Mouse (Mus musculus): ENCODE data around the gene Srrm2. TPM values are rescaled to one million over a fixed set of nuclear protein-coding genes. Genes with fewer than 3 reads are reported as not detected.

The Srrm2 gene
- polyA plus RNA-seq, 1 experiment from 2014 or later: 502 TPM

DNA sequence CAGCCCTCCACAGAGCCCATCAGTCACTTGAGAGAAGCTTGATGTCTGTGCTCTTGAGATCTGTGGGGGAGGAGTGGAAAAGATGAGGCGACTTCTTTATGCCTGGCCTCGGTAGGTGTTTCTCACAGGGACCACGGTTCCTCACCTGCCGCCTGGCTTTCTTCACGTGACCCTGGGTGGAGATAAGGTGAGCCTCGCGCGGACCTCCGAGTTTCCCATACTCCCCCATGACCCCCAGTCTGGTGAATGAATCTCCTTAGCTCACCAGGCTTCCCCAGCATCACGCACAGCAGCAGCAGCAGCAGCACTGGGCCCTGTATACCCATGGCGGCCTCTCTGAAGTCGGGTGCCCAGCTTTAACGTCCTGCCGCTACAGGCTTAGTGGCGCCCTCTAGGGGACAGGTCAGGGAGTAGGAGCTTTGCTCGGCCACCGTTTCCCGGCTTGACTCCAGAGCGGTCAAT, 53.5 kb downstream of the Srrm2 start, which contains the start of the genes Prss32 and Prss41:
TSS of gene Prss32 (plus strand) at position 44 of the 462 bp plus-strand sequence.
TSS of gene Prss41 (minus strand) at position 361 of the 462 bp plus-strand sequence.
- Histone ChIP-seq H3K4me3 (0 out of 2 replicates have a peak within 1 kb of the TSS, but pooled peaks have one; percentile 8), H3K27me3 (no peaks in the 10 kb centered on the region), H3K4me1 (replicated peaks) (no peaks in the 10 kb centered on the region), H3K9me3 (no peaks in the 10 kb centered on the region), H3K9ac (no peak within 1 kb of the TSS), H3K27ac (replicated peaks) (no peak within 1 kb of the TSS), H3K4me2 (peak within 1 kb of the TSS; percentile 38), H3K36me3 (no peaks in the 10 kb centered on the region)
- 12% methylated on average over 19 of the region's 19 CpGs for WGBS
- no peak for ATAC-seq (ENCODE audit: low FRiP score, low read depth)

GRCm38 (mm10) chr17:23850028-23850427, 59.7 kb downstream of the Srrm2 start:
- Histone ChIP-seq H3K9ac (no peak overlapping the region), H3K27me3 (no peaks in the 10 kb centered on the region), H3K4me1 (replicated peaks) (no peaks in the 10 kb centered on the region), H3K9me3 (no peaks in the 10 kb centered on the region), H3K36me3 (no peaks in the 10 kb centered on the region), H3K4me2 (no peak overlapping the region), H3K27ac (replicated peaks) (no peak overlapping the region), H3K4me3 (no peak overlapping the region)
- no peak for ATAC-seq (ENCODE audit: low FRiP score, low read depth)
- 64% methylated on average over 2 of the region's 2 CpGs for WGBS

- WGBS: 64% methylated on average over 18 of the region's 19 CpGs
- Histone ChIP-seq H3K9ac (no peak overlapping the region), H3K4me1 (replicated peaks) (no peaks in the 10 kb centered on the region), H3K27me3 (no peaks in the 10 kb centered on the region), H3K27ac (replicated peaks) (no peak overlapping the region), H3K4me2 (no peak overlapping the region), H3K4me3 (no peak overlapping the region), H3K36me3 (no peaks in the 10 kb centered on the region), H3K9me3 (no peaks in the 10 kb centered on the region)
- peak; percentile 49 for ATAC-seq (ENCODE audit: low FRiP score, low read depth)
These were observed 60.8 kb downstream of the Srrm2 start for GRCm38 (mm10) chr17:23850853-23851749.

DNA sequence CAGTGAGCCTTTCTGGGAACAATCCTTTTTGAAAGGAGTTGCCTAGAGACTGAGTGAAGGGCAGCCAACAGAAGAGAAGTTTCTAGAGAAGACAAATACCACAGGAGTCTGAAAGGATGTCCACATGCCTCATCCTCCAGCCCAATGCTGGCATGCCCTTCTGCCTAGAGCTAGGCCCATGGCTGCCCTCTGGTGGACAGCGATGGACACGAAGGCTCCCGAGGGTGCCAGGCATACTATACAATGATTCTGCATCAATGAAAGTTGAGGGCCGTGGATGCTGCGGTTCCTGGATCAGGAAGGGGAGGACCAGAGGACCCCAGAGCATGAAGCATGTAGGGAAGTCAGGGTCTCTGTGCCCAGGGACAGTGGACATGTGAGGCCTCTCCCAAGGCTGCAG, 63.0 kb downstream of the Srrm2 start:
- H3K4me1 ChIP-seq (replicated peaks): no peaks in the 10 kb centered on the region
- no peak for ATAC-seq (ENCODE audit: low FRiP score, low read depth)
- no peak overlapping the region for H3K27ac ChIP-seq (replicated peaks)
- H3K4me2 ChIP-seq: no peak overlapping the region
- no peak overlapping the region for H3K4me3 ChIP-seq
- H3K9me3 ChIP-seq: no peaks in the 10 kb centered on the region
- H3K9ac ChIP-seq: no peak overlapping the region
- no peaks in the 10 kb centered on the region for H3K27me3 ChIP-seq
- 32% methylated on average over 5 of the region's 5 CpGs for whole genome bisulfite sequencing
- H3K36me3 ChIP-seq: no peaks in the 10 kb centered on the region

GRCm38 (mm10) chr17:23854229-23854765, 64.0 kb downstream of the Srrm2 start:
- no peaks in the 10 kb centered on the region for H3K4me1 ChIP-seq (replicated peaks)
- no peaks in the 10 kb centered on the region for H3K9me3 ChIP-seq
- no peaks in the 10 kb centered on the region for H3K36me3 ChIP-seq
- no peak overlapping the region for H3K4me3 ChIP-seq
- WGBS: 89% methylated on average over 10 of the region's 10 CpGs
- H3K9ac ChIP-seq: no peak overlapping the region
- no peak overlapping the region for H3K27ac ChIP-seq (replicated peaks)
- H3K27me3 ChIP-seq: no peaks in the 10 kb centered on the region
- no peak for ATAC-seq (ENCODE audit: low FRiP score, low read depth)
- no peak overlapping the region for H3K4me2 ChIP-seq

- no peaks in the 10 kb centered on the region for H3K9me3 ChIP-seq
- no peaks in the 10 kb centered on the region for H3K36me3 ChIP-seq
- no peaks in the 10 kb centered on the region for H3K4me1 ChIP-seq (replicated peaks)
- no peak overlapping the region for H3K4me2 ChIP-seq
- no peak overlapping the region for H3K9ac ChIP-seq
- no peaks in the 10 kb centered on the region for H3K27me3 ChIP-seq
- 88% methylated on average over 6 of the region's 6 CpGs for WGBS
- no peak for ATAC-seq (ENCODE audit: low FRiP score, low read depth)
- no peak overlapping the region for H3K27ac ChIP-seq (replicated peaks)
- H3K4me3 ChIP-seq: no peak overlapping the region
These were observed 66.9 kb downstream of the Srrm2 start for GRCm38 (mm10) chr17:23857193-23857592.

DNA sequence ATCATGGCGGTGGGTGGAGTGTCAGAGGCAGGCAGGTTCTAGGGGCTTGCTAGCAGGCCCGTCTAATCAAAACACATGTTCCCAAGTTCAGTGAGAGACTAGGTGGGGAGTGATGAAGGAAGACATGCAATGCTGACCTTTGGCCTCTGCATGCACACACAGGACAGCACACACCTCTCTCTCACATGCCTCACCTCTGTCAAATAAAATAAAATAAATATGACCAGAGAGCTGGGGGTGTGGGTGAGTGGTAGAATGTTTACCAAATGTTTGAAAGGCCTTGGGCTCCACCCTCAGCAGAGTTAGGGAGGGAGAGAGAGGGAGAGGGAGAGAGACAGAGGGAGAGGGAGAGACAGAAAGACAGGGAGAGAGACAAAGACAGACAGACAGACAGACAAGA, 67.6 kb downstream of the Srrm2 start:
- no peak overlapping the region for H3K9ac ChIP-seq
- H3K36me3 ChIP-seq: no peaks in the 10 kb centered on the region
- no peak for ATAC-seq (ENCODE audit: low FRiP score, low read depth)
- no peaks in the 10 kb centered on the region for H3K9me3 ChIP-seq
- H3K4me2 ChIP-seq: no peak overlapping the region
- no peaks in the 10 kb centered on the region for H3K4me1 ChIP-seq (replicated peaks)
- 95% methylated on average over 2 of the region's 2 CpGs for WGBS
- no peaks in the 10 kb centered on the region for H3K27me3 ChIP-seq
- H3K4me3 ChIP-seq: no peak overlapping the region
- no peak overlapping the region for H3K27ac ChIP-seq (replicated peaks)

- Histone ChIP-seq H3K27me3 (no peaks in the 10 kb centered on the region), H3K4me3 (no peak overlapping the region), H3K36me3 (no peaks in the 10 kb centered on the region), H3K4me1 (replicated peaks) (no peaks in the 10 kb centered on the region), H3K9ac (no peak overlapping the region), H3K27ac (replicated peaks) (no peak overlapping the region), H3K9me3 (no peaks in the 10 kb centered on the region), H3K4me2 (no peak overlapping the region)
- ATAC-seq (ENCODE audit: low FRiP score, low read depth): no peak
- 84% methylated on average over 4 of the region's 4 CpGs for WGBS
These were observed 72.6 kb downstream of the Srrm2 start for GRCm38 (mm10) chr17:23862926-23863325.

- H3K4me3 ChIP-seq: no peak within 1 kb of the TSS
- no peak for ATAC-seq (ENCODE audit: low FRiP score, low read depth)
- no peaks in the 10 kb centered on the region for H3K36me3 ChIP-seq
- no peaks in the 10 kb centered on the region for H3K4me1 ChIP-seq (replicated peaks)
- WGBS: 91% methylated on average over 15 of the region's 15 CpGs
- no peak within 1 kb of the TSS for H3K4me2 ChIP-seq
- H3K9ac ChIP-seq: no peak within 1 kb of the TSS
- no peak within 1 kb of the TSS for H3K27ac ChIP-seq (replicated peaks)
- no peaks in the 10 kb centered on the region for H3K9me3 ChIP-seq
- no peaks in the 10 kb centered on the region for H3K27me3 ChIP-seq
These were observed 77.4 kb downstream of the Srrm2 start, which contains the start of gene Prss21 for GRCm38 (mm10) chr17:23867756-23868155. Gene Prss21, plus strand, starts transcription at chr17:23868056.

DNA sequence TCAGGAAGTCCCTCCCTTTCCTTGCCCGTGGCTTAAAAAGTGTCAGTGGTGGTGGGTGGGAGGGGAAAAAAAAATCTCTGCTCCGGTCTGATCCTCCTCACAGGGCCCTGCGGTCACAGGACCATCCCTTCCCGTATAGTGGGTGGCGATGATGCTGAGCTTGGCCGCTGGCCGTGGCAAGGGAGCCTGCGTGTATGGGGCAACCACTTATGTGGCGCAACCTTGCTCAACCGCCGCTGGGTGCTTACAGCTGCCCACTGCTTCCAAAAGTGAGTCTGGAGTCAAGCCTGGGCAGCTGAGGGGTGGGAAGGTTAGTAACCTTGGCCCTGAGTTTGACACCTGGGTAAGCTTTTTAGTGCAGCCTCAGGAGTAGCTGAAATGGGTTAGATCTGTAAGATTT, 78.2 kb downstream of the Srrm2 start:
- 90% methylated on average over 11 of the region's 11 CpGs for WGBS
- Histone ChIP-seq H3K9ac (no peak overlapping the region), H3K27ac (replicated peaks) (no peak overlapping the region), H3K36me3 (no peaks in the 10 kb centered on the region), H3K27me3 (no peaks in the 10 kb centered on the region), H3K4me3 (no peak overlapping the region), H3K4me1 (replicated peaks) (no peaks in the 10 kb centered on the region), H3K9me3 (no peaks in the 10 kb centered on the region), H3K4me2 (no peak overlapping the region)
- no peak for ATAC-seq (ENCODE audit: low FRiP score, low read depth)

All from hindbrain, embryonic 15.5 days (tissue).